Mouse (Mus musculus) brain, embryonic 14.5 days (tissue): Measurements from ENCODE around the gene Mrtfb.

Source experiments
- CTCF ChIP-seq: fragments of 200-500 bp; IDR thresholded peaks from 2 replicates; pipeline ENCODE4 v1.5.1; 2012; ENCODE audit warnings: inconsistent platforms, mild to moderate bottlenecking, moderate library complexity, borderline replicate concordance; ENCODE audit not compliant: insufficient read depth, insufficient read length; ENCODE audit errors: extremely low read depth
- POLR2A ChIP-seq: fragments of 200-500 bp; IDR thresholded peaks from 2 replicates; pipeline ENCODE4 v1.6.1; 2012; ENCODE audit warnings: mild to moderate bottlenecking, inconsistent platforms, borderline replicate concordance; ENCODE audit not compliant: poor library complexity, insufficient read depth, insufficient read length, severe bottlenecking; ENCODE audit errors: extremely low read depth

DNA sequence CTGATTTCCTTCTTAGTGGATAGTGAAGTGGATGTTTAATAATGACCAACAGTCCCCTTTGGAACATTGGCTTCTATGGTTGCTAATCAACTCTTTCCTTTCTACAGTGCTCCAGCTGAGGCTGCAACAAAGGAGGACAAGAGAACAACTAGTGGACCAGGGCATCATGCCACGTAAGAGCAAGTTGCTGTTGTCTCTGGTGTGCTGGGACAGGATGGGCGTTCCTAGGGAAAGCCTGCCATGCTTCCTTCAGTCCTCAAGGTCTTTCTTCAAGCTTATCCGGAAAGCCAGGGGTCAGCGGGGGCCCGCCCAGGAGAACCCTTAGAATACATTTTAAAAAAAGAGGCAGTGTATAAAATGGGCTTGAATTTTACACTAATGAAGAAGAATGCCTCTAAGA lies 121.9 kb downstream of the Mrtfb start:
- TF ChIP-seq CTCF (no peak), POLR2A (no peak)
